Mouse (Mus musculus): ENCODE results near the gene Gm10273.

DNA sequence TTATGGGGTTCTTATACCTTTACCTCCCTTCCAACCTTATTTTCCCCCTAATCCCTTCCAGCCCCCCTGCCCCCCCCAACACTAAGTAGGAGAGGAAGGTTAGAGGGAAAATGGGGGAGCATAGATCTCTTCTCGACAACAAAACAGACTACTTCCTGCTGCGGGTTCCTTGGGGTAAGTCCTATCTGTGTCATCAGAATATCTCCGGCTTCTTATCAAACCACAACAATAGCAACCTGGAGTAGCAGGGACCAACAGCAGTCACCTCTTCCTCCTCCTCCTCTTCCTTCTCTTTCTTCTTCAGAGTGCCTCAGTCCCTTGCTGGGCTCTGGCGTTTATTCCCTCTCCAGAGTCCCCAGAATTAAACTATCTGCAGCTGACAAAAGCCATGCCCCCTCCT, 3.5 kb upstream of the Gm10273 start:
- TF ChIP-seq POLR2A (IDR thresholded peaks at IDR 0.05; ENCODE audit: extremely low read depth, insufficient read depth, low read length) (no peak), CTCF (IDR thresholded peaks at IDR 0.05; ENCODE audit: extremely low read depth, insufficient read depth, low read length) (no peak)

Data from cortical plate, adult 2 months (tissue).